Mouse (Mus musculus) forebrain, embryonic 13.5 days (tissue): ENCODE measurements around the gene Sapcd1. TPM values are rescaled to one million over a fixed set of nuclear protein-coding genes. Genes with fewer than 3 reads are reported as not detected.

Experiments used
- ATAC-seq: fragments of 200-750 bp; cut with Nextera tagmentation; 2 replicates; pipeline ENCODE4 v1.8.0; 2017
- H3K27ac ChIP-seq: fragments of 300-500 bp; sonication (generic); 2 replicates; pipeline ENCODE4 v1.5.1; 2015; ENCODE audit warnings: inconsistent platforms, mild to moderate bottlenecking, moderate library complexity
- H3K27me3 ChIP-seq: fragments of 300-500 bp; sonication (generic); 2 replicates; pipeline ENCODE4 v1.6.1; 2015; ENCODE audit warnings: mild to moderate bottlenecking, inconsistent platforms
- H3K36me3 ChIP-seq: fragments of 300-500 bp; sonication (generic); 2 replicates; pipeline ENCODE4 v1.6.1; 2015; ENCODE audit warnings: mild to moderate bottlenecking, inconsistent platforms; ENCODE audit not compliant: poor library complexity, severe bottlenecking
- H3K4me1 ChIP-seq: fragments of 300-500 bp; sonication (generic); 2 replicates; pipeline ENCODE4 v1.6.1; 2015; ENCODE audit warnings: inconsistent platforms
- H3K4me2 ChIP-seq: fragments of 300-500 bp; sonication (generic); 2 replicates; pipeline ENCODE4 v1.6.1; 2015; ENCODE audit warnings: inconsistent platforms, mild to moderate bottlenecking, moderate library complexity
- H3K4me3 ChIP-seq: fragments of 300-500 bp; sonication (generic); 2 replicates; pipeline ENCODE4 v1.5.1; 2015; ENCODE audit warnings: mild to moderate bottlenecking, inconsistent platforms
- H3K9ac ChIP-seq: fragments of 300-500 bp; sonication (generic); 2 replicates; pipeline ENCODE4 v1.6.1; 2015; ENCODE audit warnings: mild to moderate bottlenecking, inconsistent platforms
- H3K9me3 ChIP-seq: fragments of 300-500 bp; sonication (generic); replicated peaks from 2 replicates; pipeline ENCODE4 v1.6.1; 2016; ENCODE audit warnings: inconsistent platforms
- WGBS: fragments of 180-500 bp; shearing (Covaris S2); methylation state at CpG from one replicate; pipeline ENCODE4 v1.1.7; 2015; 5-methylcytosine and 5-hydroxymethylcytosine counted together
- polyA plus RNA-seq: library from polyadenylated mRNA; unstranded; fragments of >200 nt; fragmentation: Nextera tagmentation; extraction: Ambion mirVana; gene quantifications from 2 replicates; pipeline ENCODE4 v1.2.1, GENCODE M21; 2015

Sapcd1 gene
- polyA plus RNA-seq, 1 experiment from 2014 or later, result 7.2 TPM

DNA sequence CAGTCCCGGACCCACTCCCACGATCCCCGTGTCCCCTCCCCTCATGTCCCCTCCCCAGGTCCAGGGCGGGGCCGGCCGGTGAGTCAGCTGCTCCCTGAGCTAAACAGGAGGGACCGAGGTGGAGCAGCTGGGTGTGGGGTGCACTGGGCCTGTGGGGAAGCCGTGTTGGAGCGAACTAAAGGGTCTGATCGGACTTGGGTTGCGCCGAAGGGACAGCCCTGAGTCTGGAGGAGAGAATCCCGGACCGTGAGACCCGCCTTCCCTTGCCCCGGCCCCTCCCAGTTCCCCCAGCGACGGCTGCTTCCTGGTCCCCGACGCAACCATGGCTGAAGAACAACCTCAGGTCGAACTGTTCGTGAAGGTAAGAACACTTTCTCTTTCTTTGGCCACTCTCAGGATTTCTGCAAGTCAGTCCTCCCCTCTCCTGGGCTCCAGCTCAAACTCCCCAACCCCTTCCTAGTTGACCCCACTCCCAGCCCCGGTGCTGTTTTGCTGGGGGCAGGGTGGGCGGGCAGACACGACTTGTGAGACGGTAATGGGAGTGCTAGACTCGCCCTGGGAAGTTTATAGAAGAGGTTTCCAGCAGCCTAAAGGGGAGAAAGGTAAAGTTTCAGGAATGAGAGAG is 22.4 kb upstream of the Sapcd1 start:
- Histone ChIP-seq H3K9ac (peak overlapping the region; percentile 80), H3K4me2 (peak overlapping the region; percentile 72), H3K36me3 (peaks cover 26% of the 10 kb centered on the region), H3K4me3 (peak overlapping the region; percentile 48), H3K27ac (peak overlapping the region; percentile 90), H3K4me1 (peaks cover 56% of the 10 kb centered on the region), H3K9me3 (no peaks in the 10 kb centered on the region), H3K27me3 (no peaks in the 10 kb centered on the region)
- 1% methylated on average over 27 of the region's 27 CpGs for WGBS
- ATAC-seq, result no peak

DNA sequence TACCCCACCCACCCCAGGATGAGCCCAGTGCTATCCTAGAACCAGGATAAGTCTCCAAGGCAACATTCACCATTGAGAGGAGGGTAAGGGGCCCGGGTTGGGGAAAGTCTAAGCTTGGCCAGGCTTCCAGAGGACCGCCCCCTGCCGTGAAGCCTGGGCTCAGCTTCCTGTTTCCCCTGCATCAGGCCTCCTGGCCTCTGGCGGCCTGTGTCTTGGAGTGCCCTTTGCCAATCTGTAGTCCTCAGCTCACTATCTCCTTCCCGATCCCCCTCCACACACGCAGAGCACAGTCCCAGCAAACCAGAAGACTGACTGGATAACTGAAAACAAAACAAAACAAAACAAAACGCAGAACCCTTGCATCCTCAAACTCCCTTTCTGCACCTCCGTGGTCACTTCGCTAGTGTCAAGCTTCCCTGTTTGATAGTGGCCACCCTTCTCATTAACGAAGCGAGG is 21.8 kb upstream of the Sapcd1 start, which contains the start of gene Clic1:
Clic1 (plus strand) TSS at position 406 of the 456 bp plus-strand sequence.
- Histone ChIP-seq H3K9me3 (no peaks in the 10 kb centered on the region), H3K27ac (peak within 1 kb of the TSS; percentile 90), H3K4me2 (peak within 1 kb of the TSS; percentile 72), H3K4me1 (peaks cover 56% of the 10 kb centered on the region), H3K4me3 (peak within 1 kb of the TSS; percentile 48), H3K9ac (peak within 1 kb of the TSS; percentile 80), H3K27me3 (no peaks in the 10 kb centered on the region), H3K36me3 (peaks cover 22% of the 10 kb centered on the region)
- 0 out of 2 replicates have a peak, but pooled peaks have one; percentile 2 for ATAC-seq
- under 1% methylated on average over 11 of the region's 11 CpGs for WGBS

DNA sequence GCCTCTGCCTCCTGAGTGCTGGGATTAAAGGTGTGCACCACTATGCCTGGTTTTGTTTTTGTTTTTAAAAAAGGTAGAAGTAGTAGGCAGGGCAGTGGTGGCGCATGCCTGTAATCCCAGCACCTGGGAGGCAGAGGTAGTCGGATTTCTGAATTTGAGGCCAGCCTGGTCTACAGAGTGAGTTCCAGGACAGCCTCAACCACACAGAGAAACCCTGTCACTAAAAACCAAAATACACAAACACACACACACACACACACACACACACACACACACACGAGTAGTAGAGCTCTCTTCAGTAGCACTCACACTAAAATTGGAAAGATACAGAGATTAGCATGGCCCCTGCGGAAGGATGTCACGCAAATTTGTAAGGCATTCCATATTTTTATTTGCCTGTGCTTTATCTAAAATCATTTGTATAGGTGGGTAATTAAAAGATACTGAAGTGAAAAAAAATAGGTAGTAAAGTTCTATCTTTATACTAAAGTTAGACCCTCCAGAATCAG is 21.2 kb upstream of the Sapcd1 start:
- Histone ChIP-seq H3K9me3 (no peaks in the 10 kb centered on the region), H3K4me3 (no peak overlapping the region)

DNA sequence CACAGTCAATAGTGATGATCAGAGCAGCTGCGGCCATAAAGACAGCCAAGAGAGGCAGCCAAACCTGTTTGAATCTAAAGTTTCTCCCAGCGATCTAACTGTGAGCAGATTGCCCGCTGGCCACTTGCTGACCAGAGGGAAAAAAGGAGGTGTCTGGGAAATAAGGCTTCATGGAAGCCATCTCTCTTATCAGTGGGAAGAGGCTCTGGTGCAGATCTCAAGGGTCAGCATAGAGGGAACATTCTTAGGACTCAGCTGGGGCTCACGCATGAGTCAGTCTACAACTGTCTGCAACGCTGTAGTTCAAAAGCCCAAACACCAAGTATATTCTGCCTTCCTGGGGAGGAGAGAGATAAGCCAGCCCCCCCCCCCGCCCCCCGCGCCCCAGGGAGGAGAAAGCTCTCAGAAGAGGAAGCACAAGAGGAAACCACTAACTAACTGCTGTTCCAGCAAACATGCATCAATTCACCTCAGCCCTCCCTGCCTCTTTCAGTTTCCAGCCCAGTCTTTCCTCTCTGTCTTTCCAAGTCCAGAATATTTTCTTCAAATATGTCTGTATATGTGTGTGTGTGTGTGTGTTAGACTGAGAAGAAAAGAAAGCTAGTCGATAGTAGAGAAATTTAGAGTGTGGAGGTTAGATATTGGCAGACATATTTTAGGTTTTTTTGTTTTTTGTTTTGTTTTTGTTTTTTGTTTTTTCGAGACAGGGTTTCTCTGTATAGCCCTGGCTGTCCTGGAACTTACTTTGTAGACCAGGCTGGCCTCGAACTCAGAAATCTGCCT is 20.5 kb upstream of the Sapcd1 start:
- Histone ChIP-seq H3K27ac (peak overlapping the region; percentile 35), H3K27me3 (no peaks in the 10 kb centered on the region), H3K9ac (no peak overlapping the region), H3K4me2 (0 out of 2 replicates have a peak overlapping the region, but pooled peaks have one; percentile 7), H3K4me1 (peaks cover 56% of the 10 kb centered on the region), H3K4me3 (no peak overlapping the region), H3K36me3 (peaks cover 11% of the 10 kb centered on the region), H3K9me3 (no peaks in the 10 kb centered on the region)
- WGBS, result 47% methylated on average over 11 of the region's 11 CpGs
- no peak for ATAC-seq

More for the DNA sequence above, 21.2 kb upstream of the Sapcd1 start:
- whole genome bisulfite sequencing, result 80% methylated on average over 5 of the region's 5 CpGs
- ATAC-seq, result no peak
- Histone ChIP-seq H3K9ac (no peak overlapping the region), H3K4me1 (peaks cover 56% of the 10 kb centered on the region), H3K4me2 (peak overlapping the region; percentile 72), H3K27ac (peak overlapping the region; percentile 90; the same call in 1 of the 2 replicates), H3K36me3 (peaks cover 17% of the 10 kb centered on the region), H3K27me3 (no peaks in the 10 kb centered on the region)

DNA sequence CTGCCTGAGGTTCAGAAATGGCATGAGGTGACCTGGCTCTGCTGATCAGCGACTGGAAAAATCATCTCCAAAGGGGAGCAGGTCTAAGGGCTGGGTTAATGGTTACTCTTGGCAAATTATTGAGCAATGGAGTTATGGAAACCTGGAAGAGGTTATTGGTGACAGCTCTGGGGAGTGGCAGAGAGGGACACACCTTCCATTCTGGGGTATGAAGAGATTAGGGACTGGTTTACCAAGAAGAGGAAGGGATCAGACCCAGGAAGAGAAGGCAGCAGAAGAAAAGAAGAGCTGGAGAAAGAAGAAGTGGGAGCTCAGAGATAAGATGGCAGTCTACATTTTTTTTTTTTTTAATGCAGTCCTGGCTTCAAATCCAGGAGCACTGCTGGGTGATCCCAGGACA is 19.9 kb upstream of the Sapcd1 start:
- peaks cover 56% of the 10 kb centered on the region for H3K4me1 ChIP-seq
- WGBS, result 61% methylated on average over 1 of the region's 1 CpGs

DNA sequence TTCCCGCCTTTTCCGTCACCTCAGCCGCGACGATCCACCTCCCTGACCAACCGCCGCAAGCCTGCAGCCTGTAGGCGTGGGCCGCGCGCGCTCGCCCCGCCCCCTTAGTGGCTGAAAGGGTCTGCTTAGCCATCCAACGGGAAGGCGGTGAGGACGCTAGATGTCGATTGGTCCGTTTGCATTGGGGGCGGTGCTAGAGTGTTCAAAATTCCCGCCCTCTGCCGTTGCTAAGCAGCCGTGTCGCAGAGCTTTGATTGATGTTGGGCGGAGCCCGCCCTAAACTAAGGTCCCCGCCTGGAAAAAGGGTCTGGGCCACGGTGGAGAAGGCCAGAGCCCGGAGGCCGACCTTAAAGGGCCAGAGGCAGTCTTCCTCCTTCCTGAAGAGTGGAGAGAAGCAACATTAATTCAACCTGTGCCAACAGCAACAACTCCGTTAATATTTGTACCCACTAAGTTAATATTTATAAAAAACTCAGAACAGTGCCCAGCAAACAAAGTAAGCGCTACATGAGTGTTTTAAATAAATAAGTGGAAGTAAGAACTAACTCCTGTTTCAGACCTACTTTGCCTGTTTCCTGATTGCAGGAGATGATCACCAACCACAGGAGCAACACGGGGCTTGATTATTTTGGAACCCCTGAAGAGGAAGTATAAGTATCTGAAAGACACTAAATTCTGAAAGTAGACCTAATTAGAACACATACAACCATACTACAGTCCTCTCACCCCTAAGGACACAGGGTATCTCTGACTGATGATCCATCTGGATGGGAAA is 19.1 kb upstream of the Sapcd1 start, which contains the start of gene Msh5:
Msh5 (minus strand) TSS at position 65 of the 775 bp plus-strand sequence.
- H3K4me1 ChIP-seq, result peaks cover 49% of the 10 kb centered on the region
- H3K9ac ChIP-seq, result peak within 1 kb of the TSS; percentile 88
- 3% methylated on average over 33 of the region's 33 CpGs for WGBS
- peak; percentile 98 for ATAC-seq
- H3K27me3 ChIP-seq, result no peaks in the 10 kb centered on the region
- peak within 1 kb of the TSS; percentile 97 for H3K4me2 ChIP-seq
- no peaks in the 10 kb centered on the region for H3K36me3 ChIP-seq
- H3K9me3 ChIP-seq, result no peaks in the 10 kb centered on the region
- peak within 1 kb of the TSS; percentile 57 for H3K4me3 ChIP-seq
- peak within 1 kb of the TSS; percentile 80 for H3K27ac ChIP-seq

More for the DNA sequence above, 19.9 kb upstream of the Sapcd1 start:
- Histone ChIP-seq H3K9me3 (no peaks in the 10 kb centered on the region), H3K4me3 (no peak overlapping the region), H3K9ac (no peak overlapping the region), H3K27ac (peak overlapping the region; percentile 35), H3K4me2 (0 out of 2 replicates have a peak overlapping the region, but pooled peaks have one; percentile 7), H3K27me3 (no peaks in the 10 kb centered on the region), H3K36me3 (peaks cover 5% of the 10 kb centered on the region)
- ATAC-seq, result no peak

DNA sequence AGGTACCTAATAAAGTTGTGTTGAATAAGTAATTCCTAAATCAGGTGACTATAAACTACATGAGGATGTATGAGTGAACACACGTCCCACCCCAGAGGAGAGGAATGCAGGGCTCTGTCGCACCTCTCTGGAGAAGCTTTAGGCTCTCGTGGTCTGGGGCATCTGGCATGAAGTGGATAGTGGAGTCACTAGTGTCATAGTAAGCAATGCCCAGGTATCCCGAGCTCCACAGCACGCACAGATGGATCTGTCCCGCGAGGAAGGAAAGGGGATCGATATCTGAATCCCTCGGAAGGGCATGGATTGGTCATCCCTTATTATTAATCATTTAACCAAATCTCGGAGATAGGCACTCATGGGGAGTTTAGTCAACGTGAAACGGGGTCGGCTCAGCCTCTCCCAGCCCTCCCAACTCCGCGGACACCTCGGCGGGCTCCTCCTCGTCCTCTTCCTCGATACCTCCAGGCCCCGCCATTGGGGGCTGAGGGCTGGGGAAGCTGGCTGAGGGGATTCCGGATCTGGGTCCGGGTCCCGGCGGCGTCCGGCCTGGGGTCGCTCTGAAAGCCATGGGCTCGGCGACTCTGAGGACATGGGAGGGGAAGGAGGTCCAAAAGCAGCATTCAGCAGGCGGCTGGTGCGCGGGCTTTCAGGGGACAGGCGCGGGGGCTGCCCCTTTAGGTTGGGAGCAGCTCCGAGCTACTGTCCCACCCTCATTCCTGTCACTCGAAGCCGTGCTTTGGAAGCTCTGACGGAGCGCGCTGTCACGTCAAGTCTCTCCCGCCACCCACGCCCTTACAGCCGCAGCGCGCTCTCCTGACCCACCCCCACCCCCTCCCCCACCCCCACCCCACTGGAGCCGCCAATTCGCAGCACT is 18.2 kb upstream of the Sapcd1 start:
- H3K4me1 ChIP-seq, result peaks cover 41% of the 10 kb centered on the region
- H3K9me3 ChIP-seq, result no peaks in the 10 kb centered on the region
- H3K4me2 ChIP-seq, result peak overlapping the region; percentile 97
- ATAC-seq, result peak; percentile 80
- H3K9ac ChIP-seq, result peak overlapping the region; percentile 88
- 8% methylated on average over 37 of the region's 48 CpGs for WGBS
- peak overlapping the region; percentile 80 for H3K27ac ChIP-seq
- H3K36me3 ChIP-seq, result no peaks in the 10 kb centered on the region
- H3K27me3 ChIP-seq, result no peaks in the 10 kb centered on the region
- peak overlapping the region; percentile 57 for H3K4me3 ChIP-seq

DNA sequence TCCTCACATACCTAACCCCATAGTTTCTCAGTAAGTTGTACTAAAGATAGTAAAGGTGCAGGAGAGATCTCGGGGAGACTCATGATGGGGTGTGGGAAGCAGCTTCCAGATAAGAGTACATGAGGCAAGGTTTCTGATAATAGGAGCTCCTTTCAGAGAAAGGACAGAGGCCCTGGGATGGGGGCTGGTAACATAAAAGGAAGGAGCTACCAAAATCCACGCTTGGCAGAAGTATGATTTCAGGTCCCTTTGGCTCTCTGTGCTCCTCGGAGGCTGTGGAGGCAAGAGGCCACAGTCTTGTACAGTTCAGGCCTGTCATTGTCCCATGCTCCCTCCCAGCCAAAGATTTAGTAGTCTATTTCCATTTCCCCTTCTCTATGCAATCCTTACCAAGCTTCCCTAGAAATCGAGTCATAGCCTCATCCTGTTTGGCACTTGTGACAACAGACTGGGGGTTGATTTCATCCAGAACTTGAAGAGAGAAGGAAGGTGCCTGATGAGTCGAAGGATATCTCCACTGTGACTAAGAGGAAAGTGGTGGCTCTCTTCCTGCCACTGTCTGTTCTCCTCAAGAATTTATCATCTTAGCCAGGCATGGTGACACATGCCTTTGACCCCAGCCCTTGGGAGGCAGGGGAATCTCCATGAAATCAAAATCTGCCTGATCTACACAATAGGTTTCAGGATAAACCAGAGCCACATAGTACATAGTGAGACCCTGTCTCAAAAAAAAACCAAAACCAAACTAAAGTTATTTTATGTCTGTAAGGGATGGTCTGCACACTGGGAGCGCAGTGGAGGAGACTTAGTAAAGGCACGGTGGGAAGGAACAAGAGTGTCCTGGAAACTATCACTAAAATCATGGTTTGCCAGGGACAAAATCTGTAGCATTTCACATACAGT is 17.3 kb upstream of the Sapcd1 start:
- Histone ChIP-seq H3K27me3 (no peaks in the 10 kb centered on the region), H3K4me3 (peak overlapping the region; percentile 57), H3K9ac (peak overlapping the region; percentile 88), H3K36me3 (no peaks in the 10 kb centered on the region), H3K4me1 (peaks cover 40% of the 10 kb centered on the region), H3K9me3 (no peaks in the 10 kb centered on the region), H3K27ac (no peak overlapping the region), H3K4me2 (peak overlapping the region; percentile 97)
- 87% methylated on average over 7 of the region's 7 CpGs for WGBS
- no peak for ATAC-seq

DNA sequence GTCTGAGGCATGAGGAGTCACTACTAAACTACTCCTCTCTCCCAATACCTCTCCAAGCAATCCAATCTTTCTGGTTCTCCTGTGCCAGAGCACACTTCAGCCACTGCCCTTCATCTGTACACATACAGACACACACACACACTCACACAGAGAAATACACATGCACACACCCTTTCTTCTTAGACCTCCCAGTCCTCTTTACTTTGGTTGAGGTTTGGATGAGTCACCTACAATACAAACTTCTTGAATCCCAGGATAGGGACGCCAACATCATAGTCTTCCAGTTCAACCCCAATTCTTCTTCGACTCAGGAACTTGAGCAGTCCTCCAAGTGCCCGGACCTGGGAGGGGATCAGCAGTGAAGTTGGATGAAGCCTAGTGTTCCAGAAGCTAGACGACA is 16.0 kb upstream of the Sapcd1 start:
- no peak overlapping the region for H3K4me2 ChIP-seq
- H3K4me1 ChIP-seq, result peaks cover 26% of the 10 kb centered on the region
- ATAC-seq, result no peak
- H3K4me3 ChIP-seq, result no peak overlapping the region
- no peak overlapping the region for H3K27ac ChIP-seq
- no peaks in the 10 kb centered on the region for H3K27me3 ChIP-seq
- H3K9me3 ChIP-seq, result no peaks in the 10 kb centered on the region
- H3K36me3 ChIP-seq, result no peaks in the 10 kb centered on the region
- no peak overlapping the region for H3K9ac ChIP-seq
- 92% methylated on average over 4 of the region's 4 CpGs for WGBS

DNA sequence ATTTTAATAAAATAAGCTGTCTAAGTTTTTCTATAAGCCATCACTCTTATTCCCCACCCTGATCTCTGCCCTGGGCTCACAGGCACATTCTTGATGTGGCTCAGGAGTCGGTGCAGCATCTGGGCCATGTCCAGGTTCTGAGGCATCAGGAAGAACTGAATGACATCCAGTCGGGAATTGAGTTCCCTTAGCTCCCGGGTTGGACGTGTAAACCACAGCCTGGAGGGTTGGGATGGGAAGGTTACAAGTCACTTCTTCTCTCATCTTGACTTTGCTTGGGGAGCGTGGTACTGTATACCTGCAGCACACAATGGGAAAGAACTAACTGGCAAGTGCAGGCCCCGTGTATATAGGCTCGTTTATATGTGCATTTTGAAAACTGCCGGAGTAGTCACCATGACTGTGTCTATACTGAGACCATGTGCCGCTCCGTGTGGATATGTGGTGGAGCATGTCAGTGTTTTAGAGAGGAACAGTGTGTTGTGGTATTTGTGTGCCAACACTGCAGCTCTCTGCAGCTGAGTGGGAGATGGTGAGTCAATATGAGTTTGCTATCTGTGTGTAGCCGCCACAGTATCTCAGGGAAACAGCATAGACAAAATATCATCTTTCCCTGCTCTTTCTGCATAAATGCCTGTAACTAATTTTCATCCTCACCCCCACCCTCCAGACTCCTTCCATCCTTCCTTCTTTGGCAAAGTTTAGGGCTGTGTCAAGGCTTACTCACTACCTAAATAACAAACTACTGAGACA is 11.5 kb upstream of the Sapcd1 start:
- Histone ChIP-seq H3K27ac (no peak overlapping the region), H3K27me3 (no peaks in the 10 kb centered on the region), H3K36me3 (no peaks in the 10 kb centered on the region), H3K4me2 (no peak overlapping the region), H3K9me3 (no peaks in the 10 kb centered on the region), H3K9ac (no peak overlapping the region), H3K4me3 (no peak overlapping the region), H3K4me1 (no peaks in the 10 kb centered on the region)
- no peak for ATAC-seq
- 87% methylated on average over 11 of the region's 11 CpGs for WGBS
